Mouse (Mus musculus) right cerebral cortex, postnatal 4 days (tissue): ENCODE data around the gene Fbxw24.
"Not testable (repeated sequence)": the region's sequence is repeated elsewhere in the genome, so short reads cannot be mapped to it uniquely, and the experiment has no call there.

Experiments used
- DNase-seq: peaks from one replicate; pipeline ENCODE4 v3.0.0-alpha.2; 2022

Fbxw24 gene

GRCm38 (mm10) chr9:109625957-109626356 is at the start of gene Fbxw24:
TSS of gene Fbxw24 (minus strand) at chr9:109626057.
- DNase-seq = not testable (repeated sequence)

DNA sequence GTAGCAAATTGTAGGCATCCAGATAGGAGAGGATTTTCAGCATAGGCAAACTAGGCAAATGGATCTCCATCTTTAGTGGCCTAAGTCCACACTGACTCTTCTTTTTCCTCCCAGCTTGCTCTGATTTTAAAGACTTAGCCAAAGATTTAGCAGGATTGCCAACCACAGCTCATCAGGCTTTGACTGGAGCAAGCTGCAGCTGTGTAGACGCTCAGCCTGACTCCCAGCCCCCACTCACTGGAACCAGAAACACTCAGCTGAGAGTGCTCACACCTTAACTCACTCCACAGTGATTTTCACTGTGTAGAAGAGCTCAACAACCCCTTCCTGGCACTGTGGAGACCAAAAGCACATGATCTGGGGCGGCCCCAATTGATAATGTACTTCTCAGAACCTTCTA is 38.7 kb upstream of the Fbxw24 start, which contains the start of gene Fbxw25:
Fbxw25 (minus strand) TSS at position 101 of the 400 bp plus-strand sequence.
- DNase-seq = not testable (repeated sequence)

DNA sequence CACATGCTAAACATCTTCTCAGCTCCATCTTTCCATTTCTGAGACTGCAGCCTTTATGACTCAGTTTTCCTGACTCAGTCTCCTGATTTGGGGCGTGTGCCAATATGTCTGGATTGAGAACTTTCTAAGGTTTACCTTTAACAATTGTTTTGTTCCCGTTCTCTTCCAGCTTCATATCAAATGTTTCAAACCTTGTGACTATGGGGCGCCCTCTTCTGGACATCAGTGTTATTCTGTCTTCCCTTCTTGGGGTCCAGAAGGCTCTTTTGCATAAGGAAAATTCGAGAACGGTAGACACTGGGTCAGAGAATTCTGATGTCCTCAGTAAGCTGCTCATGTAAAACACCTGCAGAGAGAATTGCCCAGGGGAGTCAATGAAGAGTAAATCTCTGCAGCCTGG is 19.0 kb downstream of the Fbxw24 start:
- DNase-seq = peak; percentile 27

DNA sequence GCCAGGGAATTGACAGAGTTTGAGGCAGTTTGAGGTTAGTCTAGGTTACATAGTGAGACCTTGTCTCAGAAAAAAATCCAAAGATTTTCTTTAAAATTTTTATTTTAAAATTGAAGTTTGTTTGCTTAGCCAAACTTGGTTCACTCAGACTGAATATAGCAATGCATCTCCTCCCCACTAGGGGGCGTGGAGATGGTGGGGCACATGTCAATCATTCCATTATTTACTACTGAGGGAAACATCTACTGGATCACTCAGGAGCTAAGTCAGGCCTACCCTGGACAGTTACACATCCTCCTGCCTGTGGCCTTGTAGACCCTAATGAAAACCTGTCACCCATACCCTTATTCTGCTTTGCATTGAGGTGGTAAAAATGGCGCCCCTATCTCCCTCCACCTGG is 23.7 kb downstream of the Fbxw24 start:
- DNase-seq = not testable (repeated sequence)

GRCm38 (mm10) chr9:109597226-109597625 is 28.6 kb downstream of the Fbxw24 start:
- no peak for DNase-seq

- no peak for DNase-seq
These were observed 31.0 kb downstream of the Fbxw24 start for GRCm38 (mm10) chr9:109594866-109595265.

DNA sequence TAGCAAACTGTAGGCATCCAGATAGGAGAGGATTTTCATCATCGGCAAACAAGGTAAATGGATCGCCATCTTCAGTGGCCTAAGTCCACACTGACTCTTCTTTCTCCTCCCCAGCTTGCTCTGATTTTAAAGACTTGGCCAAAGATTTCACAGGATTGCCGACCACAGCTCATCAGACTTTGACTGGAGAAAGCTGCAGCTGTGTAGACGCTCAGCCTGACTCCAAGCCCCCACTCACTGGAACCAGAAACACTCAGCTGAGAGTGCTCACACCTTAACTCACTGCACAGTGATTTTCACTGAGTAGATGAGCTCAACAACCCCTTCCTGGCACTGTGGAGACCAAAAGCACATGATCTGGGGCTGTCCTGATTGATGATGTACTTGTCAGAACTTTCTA is 57.7 kb downstream of the Fbxw24 start, which contains the start of gene Fbxw15:
Fbxw15 (minus strand) TSS at position 101 of the 400 bp plus-strand sequence.
- DNase-seq = not testable (repeated sequence)

DNA sequence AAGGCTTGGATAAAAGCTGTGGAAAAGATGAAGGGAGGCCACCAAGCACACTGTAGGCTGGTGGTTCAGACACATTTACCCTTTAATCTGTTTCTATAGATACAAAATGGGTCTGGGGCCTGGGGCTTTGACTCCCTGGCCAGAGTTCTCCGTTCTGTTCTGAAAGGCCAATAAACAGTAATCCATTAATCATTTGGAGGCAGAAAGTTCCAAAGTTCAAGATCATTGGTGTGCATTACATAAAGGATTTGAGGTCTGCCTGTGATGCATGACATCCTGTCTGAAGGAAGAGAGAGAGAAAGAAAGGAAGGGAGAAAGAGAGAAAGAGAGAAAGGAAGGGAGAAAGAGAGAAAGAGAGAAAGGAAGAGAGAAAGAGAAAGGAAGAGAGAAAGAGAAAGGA is 60.3 kb downstream of the Fbxw24 start:
- no peak for DNase-seq

DNA sequence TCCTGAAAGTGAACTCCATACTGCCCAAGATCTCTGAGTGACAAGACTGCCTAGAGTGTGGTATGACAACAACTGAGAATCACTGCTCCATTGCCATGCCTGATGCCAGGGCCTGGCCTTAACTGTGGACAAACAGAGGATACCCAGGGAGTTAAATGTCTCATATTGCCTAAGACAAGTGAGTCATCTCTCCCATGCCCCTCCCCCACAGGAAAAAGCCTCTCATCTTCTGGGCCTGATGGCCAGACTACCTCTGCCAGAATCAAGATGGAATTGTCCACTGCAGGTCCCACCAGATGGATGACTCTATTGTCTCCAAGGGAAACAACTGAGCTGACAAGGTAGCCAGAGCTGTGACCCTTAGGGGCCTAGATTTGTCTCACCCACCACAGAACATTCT is 63.8 kb downstream of the Fbxw24 start:
- not testable (repeated sequence) for DNase-seq

DNA sequence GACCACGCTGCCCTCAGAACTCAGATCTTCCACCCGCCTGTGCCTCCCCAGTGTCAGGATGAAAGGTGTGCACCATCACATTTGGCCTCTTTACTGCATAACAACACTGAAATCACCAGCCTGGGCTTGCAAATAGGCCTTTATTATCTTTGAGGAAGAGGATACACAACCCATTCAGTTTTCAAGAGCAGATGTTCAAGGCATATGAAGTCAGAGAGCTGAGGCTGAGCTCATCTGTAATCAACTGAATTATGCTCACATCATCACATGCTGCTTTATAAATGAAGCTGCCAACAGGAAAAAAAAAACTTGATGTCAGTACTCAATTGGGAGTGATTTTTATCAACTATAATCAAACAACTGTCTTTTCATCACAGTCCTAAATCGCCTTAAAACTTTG is 73.4 kb downstream of the Fbxw24 start:
- no peak for DNase-seq
